Mouse (Mus musculus) forebrain, embryonic 10.5 days (tissue): Measurements from ENCODE around the gene Fnip1. TPM values are rescaled to one million over a fixed set of nuclear protein-coding genes. Genes with fewer than 3 reads are reported as not detected.
A peak's percentile ranks its signal among the peaks of the same experiment; 100 is the strongest.

Experiments used
- DNase-seq: peaks from one replicate; pipeline ENCODE4 v3.0.0-alpha.2; 2017; ENCODE audit warnings: low spot score; ENCODE audit errors: extremely low spot score
- H3K27ac ChIP-seq: fragments of 300-500 bp; sonication (generic); 2 replicates; pipeline ENCODE4 v1.5.1; 2016; ENCODE audit warnings: mild to moderate bottlenecking
- H3K27me3 ChIP-seq: fragments of 300-500 bp; sonication (generic); 2 replicates; pipeline ENCODE4 v1.6.1; 2016; ENCODE audit warnings: mild to moderate bottlenecking; ENCODE audit not compliant: poor library complexity, severe bottlenecking
- H3K36me3 ChIP-seq: fragments of 300-500 bp; sonication (generic); replicated peaks from 2 replicates; pipeline ENCODE4 v1.6.1; 2016; ENCODE audit warnings: mild to moderate bottlenecking, moderate library complexity
- H3K4me1 ChIP-seq: fragments of 300-500 bp; sonication (generic); 2 replicates; pipeline ENCODE4 v1.6.1; 2016
- H3K4me3 ChIP-seq: fragments of 300-500 bp; sonication (generic); 2 replicates; pipeline ENCODE4 v1.5.1; 2016; ENCODE audit warnings: mild to moderate bottlenecking, moderate library complexity
- H3K9me3 ChIP-seq: fragments of 300-500 bp; sonication (generic); 2 replicates; pipeline ENCODE4 v1.6.1; 2016; ENCODE audit warnings: mild to moderate bottlenecking, moderate library complexity
- WGBS: fragments of 180-500 bp; shearing (Covaris S2); methylation state at CpG from one replicate; pipeline ENCODE4 v1.1.7; 2016; 5-methylcytosine and 5-hydroxymethylcytosine counted together
- polyA plus RNA-seq: library from polyadenylated mRNA; unstranded; fragments of >200 nt; fragmentation: Nextera tagmentation; extraction: Ambion mirVana; gene quantifications from 2 replicates; pipeline ENCODE4 v1.2.1, GENCODE M21; 2016

Fnip1 gene
- polyA plus RNA-seq, 1 experiment from 2014 or later: 8.9 TPM

DNA sequence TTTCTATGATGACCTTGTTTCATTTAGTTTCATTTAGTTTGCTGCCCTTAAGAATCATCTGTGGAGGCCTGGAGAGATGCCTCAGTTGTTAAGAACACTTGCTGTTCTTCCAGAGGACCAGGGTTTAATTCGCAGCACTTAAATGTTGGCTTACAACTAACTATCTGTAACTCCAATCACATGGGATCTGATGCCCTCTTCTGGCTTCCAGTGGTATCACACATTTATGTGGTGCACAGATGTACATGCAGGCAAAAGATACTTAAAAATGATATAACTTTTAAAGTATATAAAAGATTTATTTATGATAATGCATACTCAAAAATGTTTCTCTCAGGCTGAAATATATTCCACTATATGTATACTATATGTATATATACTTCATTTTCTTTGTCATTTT is 40.4 kb downstream of the Fnip1 start:
- Histone ChIP-seq H3K36me3 (peaks cover 22% of the 10 kb centered on the region), H3K27ac (no peak overlapping the region), H3K9me3 (no peaks in the 10 kb centered on the region), H3K4me3 (no peak overlapping the region), H3K27me3 (no peaks in the 10 kb centered on the region), H3K4me1 (no peaks in the 10 kb centered on the region)
- WGBS: 84% methylated on average over 1 of the region's 1 CpGs
- DNase-seq: peak; percentile 15

- no peaks in the 10 kb centered on the region for H3K4me1 ChIP-seq
- no peak overlapping the region for H3K4me3 ChIP-seq
- 85% methylated on average over 3 of the region's 3 CpGs for WGBS
- H3K36me3 ChIP-seq: peaks cover 6% of the 10 kb centered on the region
- H3K27ac ChIP-seq: no peak overlapping the region
- H3K9me3 ChIP-seq: no peaks in the 10 kb centered on the region
- no peaks in the 10 kb centered on the region for H3K27me3 ChIP-seq
- no peak for DNase-seq
Observed at GRCm38 (mm10) chr11:54486041-54486440, 48.0 kb downstream of the Fnip1 start.

DNA sequence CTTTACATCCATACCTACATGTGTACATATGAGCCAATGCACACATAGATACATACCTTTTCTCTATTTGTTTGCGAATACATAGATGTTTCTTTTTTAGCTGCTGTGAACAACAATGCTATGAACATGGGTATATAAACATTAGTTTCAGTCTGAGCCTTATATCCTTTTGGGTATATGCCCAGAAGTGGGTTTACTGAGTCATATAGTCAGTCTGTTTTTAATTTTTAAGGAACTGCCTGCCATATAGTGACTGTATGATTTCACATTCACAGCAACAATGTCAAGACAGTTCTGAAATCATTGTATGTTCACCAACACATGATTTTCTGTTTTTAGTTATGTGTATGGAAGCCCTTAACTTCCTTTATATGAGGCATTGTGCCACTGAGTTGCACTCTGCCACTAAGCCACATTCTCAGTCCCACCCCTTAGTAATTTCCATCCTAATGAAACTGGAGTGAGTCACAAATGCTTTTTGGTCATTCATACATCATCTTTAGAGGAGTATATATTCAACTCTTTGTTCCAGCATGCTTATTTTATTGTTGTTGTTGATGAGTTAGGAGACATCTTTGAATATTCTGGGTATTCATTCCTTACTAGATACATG is 54.1 kb downstream of the Fnip1 start:
- Histone ChIP-seq H3K4me1 (no peaks in the 10 kb centered on the region), H3K9me3 (no peaks in the 10 kb centered on the region), H3K4me3 (no peak overlapping the region), H3K36me3 (peaks cover 13% of the 10 kb centered on the region), H3K27me3 (no peaks in the 10 kb centered on the region), H3K27ac (no peak overlapping the region)
- 93% methylated on average over 1 of the region's 1 CpGs for WGBS
- no peak for DNase-seq

DNA sequence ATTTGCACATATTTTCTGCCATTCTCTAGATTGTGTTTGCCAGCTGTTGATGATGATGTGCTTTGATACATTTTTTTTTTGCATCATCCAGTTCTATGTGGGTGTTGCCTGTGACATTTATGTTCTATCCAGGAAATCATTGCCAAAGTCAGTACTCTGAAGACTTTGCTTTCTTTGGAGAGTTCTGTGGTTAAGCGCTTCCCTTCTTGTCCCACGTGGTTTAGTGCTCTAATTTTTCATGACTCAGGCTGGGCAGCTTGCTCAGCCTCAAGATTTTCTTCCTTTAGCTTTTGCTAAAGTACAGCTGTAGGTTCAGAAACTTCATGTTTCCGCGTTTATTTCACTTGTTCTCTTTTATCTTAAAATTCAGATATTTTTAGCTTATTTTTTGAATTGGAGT is 54.6 kb downstream of the Fnip1 start:
- no peak for DNase-seq
- 93% methylated on average over 4 of the region's 4 CpGs for WGBS
- Histone ChIP-seq H3K36me3 (peaks cover 13% of the 10 kb centered on the region), H3K9me3 (no peaks in the 10 kb centered on the region), H3K27me3 (no peaks in the 10 kb centered on the region), H3K27ac (no peak overlapping the region), H3K4me3 (no peak overlapping the region), H3K4me1 (no peaks in the 10 kb centered on the region)

- no peak for DNase-seq
- Histone ChIP-seq H3K36me3 (peaks cover 38% of the 10 kb centered on the region), H3K27ac (no peak overlapping the region)
Observed at GRCm38 (mm10) chr11:54499838-54500237, 61.8 kb downstream of the Fnip1 start.

GRCm38 (mm10) chr11:54502546-54503245 is 64.7 kb downstream of the Fnip1 start:
- Histone ChIP-seq H3K27ac (no peak overlapping the region), H3K27me3 (no peaks in the 10 kb centered on the region), H3K4me1 (no peaks in the 10 kb centered on the region), H3K9me3 (no peaks in the 10 kb centered on the region), H3K4me3 (no peak overlapping the region), H3K36me3 (peaks cover 51% of the 10 kb centered on the region)
- 93% methylated on average over 4 of the region's 4 CpGs for WGBS
- no peak for DNase-seq

More at GRCm38 (mm10) chr11:54499838-54500237, 61.8 kb downstream of the Fnip1 start:
- Histone ChIP-seq H3K9me3 (no peaks in the 10 kb centered on the region), H3K27me3 (no peaks in the 10 kb centered on the region), H3K4me3 (no peak overlapping the region), H3K4me1 (no peaks in the 10 kb centered on the region)
- 86% methylated on average over 5 of the region's 5 CpGs for WGBS

DNA sequence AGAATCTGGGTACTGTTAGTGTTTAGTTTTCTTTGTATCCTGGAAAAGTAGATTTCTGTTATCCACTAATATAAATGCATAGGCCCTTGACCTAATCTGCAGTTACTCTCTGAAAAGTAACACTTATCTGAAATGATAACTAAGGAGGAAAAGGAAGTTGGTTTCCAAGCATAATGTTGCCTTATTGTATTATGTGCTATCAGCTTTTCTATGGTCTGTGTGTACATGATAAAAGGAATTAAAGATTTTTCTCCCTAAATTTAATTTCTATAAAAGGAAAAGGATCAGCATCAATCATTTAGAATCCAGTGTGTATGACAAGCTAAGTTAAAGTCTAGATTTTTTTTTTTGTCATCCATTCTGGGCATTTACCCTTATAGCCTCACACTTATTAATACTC is 75.6 kb downstream of the Fnip1 start:
- DNase-seq: no peak
- Histone ChIP-seq H3K27ac (no peak overlapping the region), H3K4me3 (no peak overlapping the region), H3K27me3 (no peaks in the 10 kb centered on the region), H3K36me3 (peaks cover 12% of the 10 kb centered on the region), H3K4me1 (no peaks in the 10 kb centered on the region), H3K9me3 (no peaks in the 10 kb centered on the region)

DNA sequence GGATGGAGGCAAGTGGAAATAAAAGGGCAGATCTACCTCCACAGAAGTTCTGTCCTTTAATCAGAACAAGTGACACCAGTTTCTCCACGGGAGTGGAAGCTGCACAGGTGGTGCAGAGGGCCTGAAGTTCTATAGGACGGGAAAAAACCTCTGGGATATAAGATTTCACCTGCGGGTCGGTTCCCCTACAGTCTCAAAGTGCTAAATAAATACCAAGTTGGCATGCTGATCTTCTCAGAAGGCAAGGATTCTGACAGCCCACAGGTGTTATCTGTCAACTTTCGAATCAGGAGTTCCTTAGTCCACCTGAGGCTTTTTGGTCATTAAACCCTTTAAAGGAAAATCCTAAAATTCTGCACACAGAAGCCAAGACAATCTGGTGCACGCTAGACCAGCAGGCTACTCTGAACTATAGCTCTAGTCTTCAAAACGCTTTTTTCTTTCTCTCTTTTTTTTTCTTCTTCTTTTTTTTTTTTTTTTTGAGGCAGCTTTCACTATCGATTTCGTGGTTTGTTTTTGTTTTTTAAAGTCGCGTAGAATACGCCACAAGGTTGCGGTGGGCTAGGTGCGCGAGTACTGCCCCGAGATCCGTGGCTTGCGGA is 84.0 kb downstream of the Fnip1 start:
- 2% methylated on average over 18 of the region's 18 CpGs for WGBS
- DNase-seq: no peak
- Histone ChIP-seq H3K27ac (peak overlapping the region; percentile 94), H3K27me3 (no peaks in the 10 kb centered on the region), H3K4me1 (peaks cover 25% of the 10 kb centered on the region), H3K9me3 (no peaks in the 10 kb centered on the region), H3K4me3 (peak overlapping the region; percentile 92), H3K36me3 (no peaks in the 10 kb centered on the region)

GRCm38 (mm10) chr11:54522529-54523430 is 84.8 kb downstream of the Fnip1 start, which contains the start of gene Rapgef6:
Gene Rapgef6, plus strand, starts transcription at chr11:54522847.
- H3K27me3 ChIP-seq: no peaks in the 10 kb centered on the region
- peaks cover 25% of the 10 kb centered on the region for H3K4me1 ChIP-seq
- no peaks in the 10 kb centered on the region for H3K9me3 ChIP-seq
- H3K36me3 ChIP-seq: no peaks in the 10 kb centered on the region
- WGBS: 0% methylated on average over 73 of the region's 73 CpGs
- peak; percentile 100 for DNase-seq
- H3K27ac ChIP-seq: peak within 1 kb of the TSS; percentile 94
- peak within 1 kb of the TSS; percentile 92 for H3K4me3 ChIP-seq

DNA sequence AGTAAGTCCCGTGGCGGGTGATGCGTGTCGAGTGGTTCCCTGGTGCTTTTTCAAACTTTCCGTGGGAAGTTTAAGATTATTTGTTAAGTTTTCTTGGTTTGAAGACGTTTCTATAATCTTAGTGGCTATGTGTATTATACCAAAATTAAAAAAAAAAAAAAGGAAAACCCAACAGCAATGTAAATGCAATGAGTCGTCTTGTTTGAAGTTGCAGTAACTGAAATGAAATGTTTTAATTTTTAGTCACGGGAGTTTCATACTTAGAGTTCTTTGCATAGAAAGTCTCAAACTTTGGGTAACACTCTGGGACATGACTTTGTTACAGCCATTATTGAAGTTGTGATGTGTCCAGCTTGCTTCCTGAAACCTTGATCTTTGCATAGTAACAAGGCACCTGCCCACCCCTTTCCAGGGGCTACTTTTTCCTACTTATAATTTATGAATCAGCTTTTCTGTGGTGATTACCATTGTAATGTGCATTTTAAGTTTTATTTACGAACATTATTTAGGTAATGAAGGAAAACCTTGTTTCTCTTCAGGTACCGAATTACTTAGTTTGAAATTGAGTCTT is 85.5 kb downstream of the Fnip1 start:
- 18% methylated on average over 10 of the region's 10 CpGs for WGBS
- no peaks in the 10 kb centered on the region for H3K36me3 ChIP-seq
- no peaks in the 10 kb centered on the region for H3K27me3 ChIP-seq
- DNase-seq: no peak
- H3K4me1 ChIP-seq: peaks cover 25% of the 10 kb centered on the region
- peak overlapping the region; percentile 92 for H3K4me3 ChIP-seq
- H3K27ac ChIP-seq: peak overlapping the region; percentile 94
- no peaks in the 10 kb centered on the region for H3K9me3 ChIP-seq

DNA sequence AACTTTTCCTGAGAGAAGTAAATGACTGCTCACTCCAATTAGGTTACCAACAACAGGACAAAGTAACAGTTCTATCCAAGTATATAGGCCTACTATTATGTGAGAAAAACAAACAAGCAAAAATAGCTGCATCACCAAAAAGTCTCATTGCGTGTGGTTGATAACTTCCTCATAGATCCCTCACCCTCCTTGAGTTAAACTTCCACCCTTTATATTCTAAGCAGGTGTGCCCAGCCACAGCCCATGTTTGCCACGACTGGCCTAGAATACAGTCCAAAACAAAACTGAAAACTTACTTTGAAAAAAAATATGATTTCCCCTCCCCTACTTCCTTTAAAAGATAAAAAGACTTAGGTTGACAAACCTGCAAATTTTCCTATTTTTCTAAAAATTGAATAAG is 90.0 kb downstream of the Fnip1 start:
- WGBS: 90% methylated on average over 2 of the region's 2 CpGs
- H3K4me1 ChIP-seq: peaks cover 15% of the 10 kb centered on the region
- no peaks in the 10 kb centered on the region for H3K36me3 ChIP-seq
- DNase-seq: no peak
- no peaks in the 10 kb centered on the region for H3K9me3 ChIP-seq
- H3K27me3 ChIP-seq: no peaks in the 10 kb centered on the region
- H3K27ac ChIP-seq: no peak overlapping the region
- H3K4me3 ChIP-seq: no peak overlapping the region

GRCm38 (mm10) chr11:54530391-54530790 is 92.4 kb downstream of the Fnip1 start:
- no peak overlapping the region for H3K27ac ChIP-seq
- WGBS: 87% methylated on average over 1 of the region's 1 CpGs

More at GRCm38 (mm10) chr11:54530391-54530790, 92.4 kb downstream of the Fnip1 start:
- Histone ChIP-seq H3K36me3 (no peaks in the 10 kb centered on the region), H3K4me1 (no peaks in the 10 kb centered on the region), H3K9me3 (no peaks in the 10 kb centered on the region), H3K27me3 (no peaks in the 10 kb centered on the region), H3K4me3 (no peak overlapping the region)
- no peak for DNase-seq
